Mouse (Mus musculus) lung, embryonic 14.5 days (tissue): Measurements from ENCODE around the gene Ap3s2. TPM values are rescaled to one million over a fixed set of nuclear protein-coding genes. Genes with fewer than 3 reads are reported as not detected.

Source experiments
- ATAC-seq: fragments of 200-750 bp; cut with Nextera tagmentation; 2 replicates; pipeline ENCODE4 v1.8.0; 2017; ENCODE audit warnings: mild to moderate bottlenecking, moderate TSS enrichment, moderate library complexity; ENCODE audit not compliant: insufficient read depth
- DNase-seq: peaks from one replicate; pipeline ENCODE4 v3.0.0-alpha.2; 2015
- H3K27ac ChIP-seq: fragments of 300-500 bp; sonication (generic); 2 replicates; pipeline ENCODE4 v1.5.1; 2014; ENCODE audit warnings: low read depth, mild to moderate bottlenecking, moderate library complexity
- H3K27me3 ChIP-seq: fragments of 300-500 bp; sonication (generic); 2 replicates; pipeline ENCODE4 v1.6.1; 2014; ENCODE audit warnings: low read length, control low read depth; ENCODE audit not compliant: insufficient read depth
- H3K36me3 ChIP-seq: fragments of 300-500 bp; sonication (generic); 2 replicates; pipeline ENCODE4 v1.6.1; 2014; ENCODE audit warnings: control low read depth; ENCODE audit not compliant: insufficient read depth
- H3K4me1 ChIP-seq: fragments of 300-500 bp; sonication (generic); 2 replicates; pipeline ENCODE4 v1.6.1; 2014; ENCODE audit warnings: antibody characterized with exemption, control low read depth; ENCODE audit not compliant: insufficient read depth
- H3K4me2 ChIP-seq: fragments of 300-500 bp; sonication (generic); 2 replicates; pipeline ENCODE4 v1.6.1; 2014; ENCODE audit warnings: mild to moderate bottlenecking
- H3K4me3 ChIP-seq: fragments of 300-500 bp; sonication (generic); 2 replicates; pipeline ENCODE4 v1.5.1; 2014; ENCODE audit warnings: low read depth, low read length
- H3K9ac ChIP-seq: fragments of 300-500 bp; sonication (generic); 2 replicates; pipeline ENCODE4 v1.6.1; 2014
- H3K9me3 ChIP-seq: fragments of 300-500 bp; sonication (generic); 2 replicates; pipeline ENCODE4 v1.6.1; 2016; ENCODE audit warnings: low read depth, low read length, control low read depth
- CTCF ChIP-seq: IDR thresholded peaks from 2 replicates; pipeline ENCODE4 v1.5.1; 2016; ENCODE audit warnings: antibody characterized with exemption, low read depth
- WGBS: fragments of 180-500 bp; shearing (Covaris S2); extraction: QIAGEN DNeasy Blood & Tissue Kit; methylation state at CpG from one replicate; pipeline ENCODE4 v1.1.7; 2014; 5-methylcytosine and 5-hydroxymethylcytosine counted together
- polyA plus RNA-seq: library from polyadenylated mRNA; unstranded; fragments of >200 nt; fragmentation: Nextera tagmentation; extraction: Ambion mirVana; gene quantifications from 2 replicates; pipeline ENCODE4 v1.2.1, GENCODE M21; 2014

Gene Ap3s2
- polyA plus RNA-seq, 1 experiment from 2014 or later = 30.6 TPM

- Histone ChIP-seq H3K27me3 (no peaks in the 10 kb centered on the region), H3K4me2 (peak overlapping the region; percentile 64), H3K9ac (peak overlapping the region; percentile 56), H3K4me1 (peaks cover 9% of the 10 kb centered on the region; the same call in 1 of the 2 replicates), H3K36me3 (no peaks in the 10 kb centered on the region), H3K9me3 (no peaks in the 10 kb centered on the region), H3K4me3 (peak overlapping the region; percentile 50), H3K27ac (peak overlapping the region; percentile 77; the same call in 1 of the 2 replicates)
- WGBS = 16% methylated on average over 19 of the region's 19 CpGs
- TF ChIP-seq CTCF = no peak
- DNase-seq (peak; percentile 48), ATAC-seq (no peak)
These were observed 15.2 kb upstream of the Ap3s2 start for GRCm38 (mm10) chr7:79935511-79936205.

DNA sequence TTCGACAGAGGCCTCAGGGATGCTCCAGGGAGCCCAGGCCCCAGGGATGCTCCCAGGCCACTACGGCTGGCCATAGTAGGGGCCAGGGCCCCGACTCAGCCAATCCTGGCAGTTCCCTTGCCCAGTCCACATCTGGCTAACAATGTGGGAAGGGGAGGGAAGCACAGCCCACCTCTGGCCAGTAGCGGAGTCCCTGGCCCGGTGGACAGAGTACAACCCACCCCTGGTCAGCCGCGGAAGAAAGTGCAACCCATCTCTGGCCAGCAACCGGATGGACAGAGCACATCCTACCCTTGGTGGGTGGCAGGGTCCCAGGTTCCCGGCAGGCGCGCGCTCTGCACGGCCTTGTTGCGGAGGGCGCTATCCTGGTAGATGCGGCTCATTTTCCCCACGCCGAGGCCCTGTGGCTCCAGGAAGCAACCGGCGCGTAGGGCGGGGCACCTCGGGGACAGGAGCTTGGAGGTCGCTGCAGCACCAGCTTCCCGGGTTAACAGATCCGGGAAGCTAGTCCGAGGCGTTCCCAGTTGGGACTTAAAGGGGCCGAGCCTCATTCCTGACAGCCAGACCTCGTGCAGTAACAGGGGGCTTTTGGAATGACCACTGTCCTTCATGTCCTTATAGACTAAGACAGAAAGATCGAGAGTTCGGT is 14.5 kb upstream of the Ap3s2 start, which contains the start of gene Arpin:
Arpin (minus strand) TSS at position 498 of the 649 bp plus-strand sequence.
- Histone ChIP-seq H3K9me3 (no peaks in the 10 kb centered on the region), H3K4me1 (peaks cover 9% of the 10 kb centered on the region; the same call in 1 of the 2 replicates), H3K27me3 (no peaks in the 10 kb centered on the region), H3K9ac (peak within 1 kb of the TSS; percentile 56), H3K27ac (peak within 1 kb of the TSS; percentile 77), H3K36me3 (no peaks in the 10 kb centered on the region), H3K4me2 (peak within 1 kb of the TSS; percentile 64), H3K4me3 (peak within 1 kb of the TSS; percentile 50)
- DNase-seq (peak; percentile 85), ATAC-seq (peak; percentile 86)
- TF ChIP-seq CTCF = peak; percentile 3; the same call in 1 of the 2 replicates
- WGBS = 1% methylated on average over 32 of the region's 32 CpGs

GRCm38 (mm10) chr7:79934461-79934860 is 14.0 kb upstream of the Ap3s2 start:
- 31% methylated on average over 5 of the region's 5 CpGs for WGBS
- Histone ChIP-seq H3K4me2 (peak overlapping the region; percentile 64), H3K36me3 (0 out of 2 replicates have a peak, but pooled peaks cover under 1% of the 10 kb centered on the region), H3K4me3 (peak overlapping the region; percentile 50), H3K27me3 (no peaks in the 10 kb centered on the region), H3K27ac (peak overlapping the region; percentile 77), H3K4me1 (peaks cover 9% of the 10 kb centered on the region; the same call in 1 of the 2 replicates), H3K9me3 (no peaks in the 10 kb centered on the region), H3K9ac (peak overlapping the region; percentile 56)
- no peak for TF ChIP-seq CTCF
- peak; percentile 75 for DNase-seq
- ATAC-seq = peak; percentile 40

- no peak for TF ChIP-seq CTCF
- Histone ChIP-seq H3K36me3 (peaks cover 31% of the 10 kb centered on the region), H3K4me1 (no peaks in the 10 kb centered on the region), H3K9ac (no peak overlapping the region), H3K27ac (no peak overlapping the region), H3K4me2 (no peak overlapping the region), H3K27me3 (no peaks in the 10 kb centered on the region), H3K9me3 (no peaks in the 10 kb centered on the region), H3K4me3 (no peak overlapping the region)
- ATAC-seq (no peak), DNase-seq (no peak)
- 87% methylated on average over 2 of the region's 2 CpGs for WGBS
These were observed 8.1 kb upstream of the Ap3s2 start for GRCm38 (mm10) chr7:79928516-79929052.

GRCm38 (mm10) chr7:79914556-79914955 is 5.9 kb downstream of the Ap3s2 start:
- Histone ChIP-seq H3K27me3 (no peaks in the 10 kb centered on the region), H3K27ac (no peak overlapping the region), H3K9me3 (no peaks in the 10 kb centered on the region), H3K4me3 (no peak overlapping the region), H3K4me2 (no peak overlapping the region), H3K36me3 (peaks cover 29% of the 10 kb centered on the region), H3K4me1 (no peaks in the 10 kb centered on the region), H3K9ac (no peak overlapping the region)
- 65% methylated on average over 3 of the region's 3 CpGs for WGBS
- peak; percentile 56; the same call in 1 of the 2 replicates for ATAC-seq
- peak; percentile 80 for DNase-seq
- peak; percentile 71 for TF ChIP-seq CTCF

DNA sequence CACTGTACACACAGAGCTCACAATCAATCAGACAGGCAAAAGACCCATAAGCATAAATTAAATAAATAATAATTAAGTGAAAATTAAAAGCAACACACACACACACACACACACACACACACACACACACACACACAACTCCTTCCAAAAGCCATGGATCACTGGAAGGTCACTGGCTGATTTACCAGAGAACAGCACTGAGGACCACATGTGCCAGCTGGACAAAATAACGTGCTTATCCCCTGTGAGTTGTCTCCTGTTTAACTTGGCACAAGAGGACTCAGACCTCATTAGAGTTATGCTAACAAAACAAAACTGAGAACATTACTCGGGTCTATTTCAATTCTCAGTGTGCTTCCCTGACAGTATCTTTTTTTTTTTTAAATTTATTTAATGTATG is 13.1 kb downstream of the Ap3s2 start:
- no peak for DNase-seq

DNA sequence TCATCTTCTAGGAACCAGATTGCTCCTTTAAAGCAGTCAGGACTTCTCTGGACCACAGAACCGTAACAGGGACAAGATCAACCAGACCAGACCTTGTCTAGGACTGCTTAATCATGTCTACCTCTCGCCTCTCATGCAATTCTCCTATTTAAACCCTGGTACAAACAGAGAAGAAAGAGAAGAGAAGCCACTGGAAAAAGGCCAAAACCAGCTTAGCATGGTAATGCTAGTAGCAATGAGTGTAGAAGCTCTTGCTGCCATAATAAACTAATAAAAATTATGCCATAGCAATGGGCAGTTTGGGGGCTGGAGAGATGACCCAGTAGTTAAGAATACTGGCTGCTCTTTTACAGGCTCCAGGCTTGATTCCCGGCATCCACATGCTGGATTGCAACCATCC is 13.5 kb downstream of the Ap3s2 start:
- Histone ChIP-seq H3K36me3 (peaks cover 40% of the 10 kb centered on the region), H3K4me1 (no peaks in the 10 kb centered on the region), H3K4me3 (no peak overlapping the region), H3K9me3 (no peaks in the 10 kb centered on the region), H3K27me3 (no peaks in the 10 kb centered on the region), H3K27ac (no peak overlapping the region), H3K4me2 (no peak overlapping the region), H3K9ac (no peak overlapping the region)
- 90% methylated on average over 3 of the region's 3 CpGs for WGBS
- no peak for TF ChIP-seq CTCF
- ATAC-seq (no peak), DNase-seq (no peak)

More for the DNA sequence above, 13.1 kb downstream of the Ap3s2 start:
- no peak overlapping the region for H3K4me2 ChIP-seq
- no peaks in the 10 kb centered on the region for H3K4me1 ChIP-seq
- 60% methylated on average over 2 of the region's 2 CpGs for WGBS
- H3K27me3 ChIP-seq = no peaks in the 10 kb centered on the region
- no peaks in the 10 kb centered on the region for H3K9me3 ChIP-seq
- H3K36me3 ChIP-seq = peaks cover 37% of the 10 kb centered on the region
- no peak overlapping the region for H3K27ac ChIP-seq
- no peak for TF ChIP-seq CTCF
- H3K9ac ChIP-seq = no peak overlapping the region
- ATAC-seq = no peak
- H3K4me3 ChIP-seq = no peak overlapping the region
